Mouse (Mus musculus) stomach, postnatal 0 days (tissue): ENCODE measurements around the gene Defb20. TPM values are rescaled to one million over a fixed set of nuclear protein-coding genes. Genes with fewer than 3 reads are reported as not detected.

ENCODE experiments used
- ATAC-seq: fragments of 200-750 bp; cut with Nextera tagmentation; 2 replicates; pipeline ENCODE4 v1.8.0; 2017; ENCODE audit not compliant: low FRiP score, low TSS enrichment
- DNase-seq: peaks from one replicate; pipeline ENCODE4 v3.0.0-alpha.2; 2016; ENCODE audit warnings: low spot score
- H3K27ac ChIP-seq: fragments of 300-500 bp; sonication (generic); replicated peaks from 2 replicates; pipeline ENCODE4 v1.5.1; 2014; ENCODE audit warnings: mild to moderate bottlenecking, control low read depth
- H3K27me3 ChIP-seq: fragments of 300-500 bp; sonication (generic); 2 replicates; pipeline ENCODE4 v1.6.1; 2014; ENCODE audit warnings: low read length; ENCODE audit not compliant: control insufficient read depth, insufficient read depth
- H3K36me3 ChIP-seq: fragments of 300-500 bp; sonication (generic); 2 replicates; pipeline ENCODE4 v1.6.1; 2014; ENCODE audit warnings: low read length, mixed read lengths; ENCODE audit not compliant: control insufficient read depth, insufficient read depth
- H3K4me1 ChIP-seq: fragments of 300-500 bp; sonication (generic); replicated peaks from 2 replicates; pipeline ENCODE4 v1.6.1; 2014; ENCODE audit warnings: antibody characterized with exemption; ENCODE audit not compliant: control insufficient read depth, insufficient read depth
- H3K4me2 ChIP-seq: fragments of 300-500 bp; sonication (generic); replicated peaks from 2 replicates; pipeline ENCODE4 v1.6.1; 2014; ENCODE audit warnings: low read depth, mild to moderate bottlenecking, control low read depth, moderate library complexity
- H3K4me3 ChIP-seq: fragments of 300-500 bp; sonication (generic); 2 replicates; pipeline ENCODE4 v1.5.1; 2014; ENCODE audit warnings: low read depth, low read length, control low read depth
- H3K9ac ChIP-seq: fragments of 300-500 bp; sonication (generic); 2 replicates; pipeline ENCODE4 v1.6.1; 2014; ENCODE audit warnings: mild to moderate bottlenecking, low read length, control low read depth, mixed read lengths
- H3K9me3 ChIP-seq: fragments of 300-500 bp; sonication (generic); 2 replicates; pipeline ENCODE4 v1.6.1; 2016; ENCODE audit warnings: low read length; ENCODE audit not compliant: control insufficient read depth
- CTCF ChIP-seq: IDR thresholded peaks from 2 replicates; pipeline ENCODE4 v1.5.1; 2016; ENCODE audit warnings: antibody characterized with exemption, low read depth, mild to moderate bottlenecking, moderate library complexity
- EP300 ChIP-seq: optimal IDR thresholded peaks from 2 replicates; pipeline ENCODE3; 2016; ENCODE audit warnings: antibody characterized with exemption
- whole genome bisulfite sequencing: fragments of 180-500 bp; shearing (Covaris S2); extraction: QIAGEN DNeasy Blood & Tissue Kit; methylation state at CpG from one replicate; pipeline ENCODE4 v1.1.7; 2014; 5-methylcytosine and 5-hydroxymethylcytosine counted together
- polyA plus RNA-seq: library from polyadenylated mRNA; unstranded; fragments of >200 nt; fragmentation: Nextera tagmentation; extraction: Ambion mirVana; gene quantifications from 2 replicates; pipeline ENCODE4 v1.2.1, GENCODE M21; 2015

Gene Defb20
- polyA plus RNA-seq, 1 experiment from 2014 or later = not detected

DNA sequence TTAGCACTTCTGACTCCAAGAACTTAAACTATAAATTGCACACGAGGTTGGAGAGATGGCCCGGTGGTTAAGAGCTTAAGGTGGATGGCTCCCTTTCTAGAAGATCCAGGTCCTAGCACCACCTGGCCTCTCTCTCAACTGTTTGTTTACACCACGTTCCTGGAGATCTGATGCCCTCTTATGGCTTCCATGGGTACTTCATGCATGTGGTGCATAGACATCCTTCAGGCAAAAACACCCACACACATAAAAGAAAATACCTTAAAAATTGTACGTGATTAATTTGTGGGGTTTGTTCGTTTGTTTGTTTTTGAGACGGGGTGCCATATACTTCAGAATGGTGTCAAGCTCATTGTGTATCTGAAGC lies 24.0 kb downstream of the Defb20 start:
- Histone ChIP-seq H3K27ac (no peak overlapping the region), H3K36me3 (no peaks in the 10 kb centered on the region), H3K9me3 (no peaks in the 10 kb centered on the region), H3K9ac (no peak overlapping the region), H3K4me2 (no peak overlapping the region), H3K27me3 (no peaks in the 10 kb centered on the region), H3K4me1 (no peaks in the 10 kb centered on the region), H3K4me3 (no peak overlapping the region)
- DNase-seq (no peak), ATAC-seq (no peak)
- WGBS = 72% methylated on average over 6 of the region's 6 CpGs
- TF ChIP-seq EP300 = no peak
- TF ChIP-seq CTCF = peak; percentile 46

DNA sequence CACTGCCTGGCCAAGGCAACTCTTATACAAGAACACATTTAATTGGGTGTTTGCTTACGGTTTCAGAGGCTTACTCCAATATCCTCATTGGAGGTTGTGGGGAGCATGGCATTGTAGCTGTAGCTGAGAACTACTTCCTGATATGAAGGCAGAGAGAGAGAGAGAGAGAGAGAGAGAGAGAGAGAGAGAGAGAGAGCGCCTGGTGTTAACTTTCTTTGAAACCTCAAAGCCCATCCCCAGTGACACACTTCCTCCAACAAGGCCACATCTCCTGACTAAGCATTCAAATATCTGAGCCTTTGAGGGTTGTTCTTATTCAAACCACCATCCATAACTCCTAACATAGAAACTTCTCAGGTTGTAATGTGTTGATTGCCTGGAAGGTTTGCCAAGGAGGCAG lies 27.1 kb downstream of the Defb20 start:
- WGBS = 84% methylated on average over 2 of the region's 2 CpGs
- TF ChIP-seq EP300 (no peak), CTCF (no peak)
- no peak overlapping the region for H3K4me2 ChIP-seq
- H3K4me1 ChIP-seq = no peaks in the 10 kb centered on the region
- ATAC-seq (no peak), DNase-seq (no peak)
- no peak overlapping the region for H3K4me3 ChIP-seq
- no peaks in the 10 kb centered on the region for H3K27me3 ChIP-seq
- H3K27ac ChIP-seq = no peak overlapping the region
- H3K9me3 ChIP-seq = no peaks in the 10 kb centered on the region
- no peaks in the 10 kb centered on the region for H3K36me3 ChIP-seq
- no peak overlapping the region for H3K9ac ChIP-seq

DNA sequence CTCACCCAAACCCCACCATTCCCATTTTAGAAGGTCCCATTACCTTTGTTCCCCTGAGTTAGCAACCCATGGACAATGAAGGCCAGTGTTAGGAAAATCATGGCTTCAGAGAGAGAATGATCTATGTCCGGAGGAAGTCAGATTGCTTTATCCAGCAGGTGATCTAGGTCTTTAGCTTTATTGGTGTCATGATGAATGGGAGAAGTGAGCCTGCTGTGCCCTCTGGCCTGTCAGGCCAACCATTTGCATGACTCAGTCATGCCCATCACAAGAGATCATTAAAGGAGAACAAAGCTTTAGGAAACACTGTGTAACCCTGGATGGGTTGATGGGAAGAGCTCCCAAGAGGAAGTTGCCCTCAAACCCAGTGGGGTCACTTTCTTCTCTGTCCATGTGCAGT lies 34.7 kb downstream of the Defb20 start, which contains the start of gene Defb26:
Gene Defb26, minus strand, starts transcription at position 101 of the 400 bp plus-strand sequence.
- Histone ChIP-seq H3K4me1 (no peaks in the 10 kb centered on the region), H3K9me3 (no peaks in the 10 kb centered on the region), H3K4me2 (no peak within 1 kb of the TSS), H3K4me3 (no peak within 1 kb of the TSS), H3K36me3 (no peaks in the 10 kb centered on the region), H3K27me3 (no peaks in the 10 kb centered on the region), H3K27ac (no peak within 1 kb of the TSS), H3K9ac (no peak within 1 kb of the TSS)
- ATAC-seq = no peak
- WGBS = 93% methylated on average over 1 of the region's 1 CpGs
- no peak for TF ChIP-seq EP300
- TF ChIP-seq CTCF = no peak
- no peak for DNase-seq

DNA sequence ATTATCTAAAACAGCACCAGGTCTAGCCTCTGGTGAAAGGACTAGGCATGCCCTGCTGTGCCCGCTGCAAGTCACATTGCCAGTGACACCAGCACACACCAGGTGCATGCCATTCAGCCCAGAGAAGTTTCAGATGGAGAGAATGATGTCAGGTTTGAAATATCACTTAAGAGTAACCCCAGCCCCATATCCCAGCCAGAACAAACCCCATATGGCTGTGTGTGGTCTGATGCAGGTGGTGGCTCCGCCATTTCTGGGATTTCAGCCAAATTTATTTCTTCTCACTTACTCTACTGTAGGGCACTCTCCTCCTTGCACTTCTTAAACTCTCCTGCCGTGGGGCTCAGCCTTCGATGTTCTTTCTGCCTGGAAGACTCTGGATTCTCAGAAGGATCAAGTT lies 39.2 kb downstream of the Defb20 start:
- no peak for ATAC-seq
- no peak for TF ChIP-seq EP300
- Histone ChIP-seq H3K9ac (no peak overlapping the region), H3K4me3 (no peak overlapping the region), H3K27ac (no peak overlapping the region), H3K9me3 (no peaks in the 10 kb centered on the region), H3K4me1 (no peaks in the 10 kb centered on the region), H3K27me3 (no peaks in the 10 kb centered on the region), H3K4me2 (no peak overlapping the region), H3K36me3 (no peaks in the 10 kb centered on the region)
- WGBS = 41% methylated on average over 4 of the region's 4 CpGs
- no peak for DNase-seq

DNA sequence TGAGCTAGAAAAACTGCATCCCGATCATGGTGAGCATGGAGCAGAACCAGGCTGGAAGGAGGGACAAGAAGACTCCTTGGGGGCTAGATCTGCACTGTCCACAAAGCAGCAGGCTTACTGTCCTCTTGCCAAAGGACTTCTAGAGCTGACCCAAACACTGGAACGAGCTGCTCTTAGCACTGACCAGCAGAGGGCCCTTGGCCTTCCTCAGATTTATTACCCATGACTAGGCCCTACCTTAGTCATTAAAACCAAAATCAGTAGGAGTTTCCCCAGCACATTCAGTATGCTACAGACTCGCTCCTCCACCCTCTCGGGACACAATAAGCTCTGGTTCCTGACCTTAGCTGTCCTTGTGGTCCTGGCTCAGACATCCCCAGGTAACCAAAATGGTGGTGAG lies 41.1 kb downstream of the Defb20 start, which contains the start of gene Defb28:
Gene Defb28, plus strand, starts transcription at position 275 of the 400 bp plus-strand sequence.
- no peak for DNase-seq
- no peaks in the 10 kb centered on the region for H3K9me3 ChIP-seq
- no peaks in the 10 kb centered on the region for H3K4me1 ChIP-seq
- H3K4me3 ChIP-seq = no peak within 1 kb of the TSS
- H3K36me3 ChIP-seq = no peaks in the 10 kb centered on the region
- no peaks in the 10 kb centered on the region for H3K27me3 ChIP-seq
- H3K27ac ChIP-seq = no peak within 1 kb of the TSS
- WGBS = 74% methylated on average over 4 of the region's 4 CpGs
- no peak within 1 kb of the TSS for H3K4me2 ChIP-seq
- H3K9ac ChIP-seq = no peak within 1 kb of the TSS
- ATAC-seq = no peak
- TF ChIP-seq EP300 = no peak
- peak; percentile 15; the same call in 1 of the 2 replicates for TF ChIP-seq CTCF

Other genes starting within 250 kb of the Defb20 start
- 22.6 and 24.8 TPM in 2 replicates for gene Tbc1d20, start 183.2 kb upstream of the Defb20 start, polyA plus RNA-seq
- 49.8 and 53.6 TPM in 2 replicates for gene Rbck1, start 144.4 kb upstream of the Defb20 start, polyA plus RNA-seq
- 2.9 and 3.9 TPM in 2 replicates for gene Trib3, start 133.0 kb upstream of the Defb20 start, polyA plus RNA-seq
- 1.1 and 1.5 TPM in 2 replicates for gene Nrsn2, start 100.4 kb upstream of the Defb20 start, polyA plus RNA-seq
- gene Sox12, start 79.0 kb upstream of the Defb20 start, polyA plus RNA-seq = 2.7 and 3.0 TPM in 2 replicates
- gene Zcchc3, start 62.0 kb upstream of the Defb20 start, polyA plus RNA-seq = 14.8 and 15.6 TPM in 2 replicates
- gene 6820408C15Rik, start 61.5 kb upstream of the Defb20 start, polyA plus RNA-seq = 0.38 TPM in 2 replicates
- gene Defb23, start 12.4 kb upstream of the Defb20 start, polyA plus RNA-seq = not detected in 2 replicates
- gene Defb22, start 13.1 kb downstream of the Defb20 start, polyA plus RNA-seq = not detected in 2 replicates
- not detected in 2 replicates for gene Defb26, start 34.6 kb downstream of the Defb20 start, polyA plus RNA-seq
- not detected in 2 replicates for gene Defb28, start 41.2 kb downstream of the Defb20 start, polyA plus RNA-seq
- not detected in 2 replicates for gene Defb29, start 63.0 kb downstream of the Defb20 start, polyA plus RNA-seq
- gene Gm17416, start 92.3 kb downstream of the Defb20 start, polyA plus RNA-seq = not detected in 2 replicates
- gene Defb21, start 95.7 kb downstream of the Defb20 start, polyA plus RNA-seq = not detected in 2 replicates
- gene Defb19, start 103.2 kb downstream of the Defb20 start, polyA plus RNA-seq = not detected in 2 replicates
- gene Defb45, start 122.3 kb downstream of the Defb20 start, polyA plus RNA-seq = not detected in 2 replicates
- 0.23 TPM in 1 of 2 replicates, not detected in the other for gene Defb36, start 127.3 kb downstream of the Defb20 start, polyA plus RNA-seq
- gene Defb25, start 146.0 kb downstream of the Defb20 start, polyA plus RNA-seq = 0.73 and 1.7 TPM in 2 replicates
- gene Rem1, start 149.9 kb downstream of the Defb20 start, polyA plus RNA-seq = 17.2 and 19.7 TPM in 2 replicates
- 110 and 121 TPM in 2 replicates for gene H13, start 192.4 kb downstream of the Defb20 start, polyA plus RNA-seq
- 22.9 and 23.4 TPM in 2 replicates for gene Mcts2, start 210.0 kb downstream of the Defb20 start, polyA plus RNA-seq